Mouse (Mus musculus): ENCODE results near the gene Hdac11. TPM values are rescaled to one million over a fixed set of nuclear protein-coding genes. Genes with fewer than 3 reads are reported as not detected.

Gene Hdac11
- polyA plus RNA-seq, 1 experiment from 2014 or later: 16.2 TPM

GRCm38 (mm10) chr6:91156062-91156461 is 403 bp upstream of the Hdac11 start:
- Histone ChIP-seq H3K9me3 (replicated peaks; ENCODE audit: low read length) (no peaks in the 10 kb centered on the region), H3K36me3 (ENCODE audit: insufficient read depth, low read length) (no peaks in the 10 kb centered on the region), H3K4me1 (replicated peaks; ENCODE audit: insufficient read depth, low read length) (peaks cover 11% of the 10 kb centered on the region; the same call in 1 of the 2 replicates), H3K9ac (ENCODE audit: low read depth, low read length) (no peak overlapping the region), H3K4me3 (replicated peaks; ENCODE audit: low read depth, low read length) (no peak overlapping the region; the same call in 1 of the 2 replicates), H3K27me3 (ENCODE audit: insufficient read depth, low read length) (no peaks in the 10 kb centered on the region), H3K27ac (no peak overlapping the region), H3K4me2 (ENCODE audit: low read length) (peak overlapping the region; percentile 74; the same call in 1 of the 2 replicates)
- ATAC-seq (replicated peaks; ENCODE audit: low FRiP score, low read depth): no peak
- no peak for DNase-seq (ENCODE audit: low spot score)
- TF ChIP-seq CTCF (IDR thresholded peaks at IDR 0.05; ENCODE audit: low read depth): no peak
- WGBS: 19% methylated on average over 4 of the region's 4 CpGs

DNA sequence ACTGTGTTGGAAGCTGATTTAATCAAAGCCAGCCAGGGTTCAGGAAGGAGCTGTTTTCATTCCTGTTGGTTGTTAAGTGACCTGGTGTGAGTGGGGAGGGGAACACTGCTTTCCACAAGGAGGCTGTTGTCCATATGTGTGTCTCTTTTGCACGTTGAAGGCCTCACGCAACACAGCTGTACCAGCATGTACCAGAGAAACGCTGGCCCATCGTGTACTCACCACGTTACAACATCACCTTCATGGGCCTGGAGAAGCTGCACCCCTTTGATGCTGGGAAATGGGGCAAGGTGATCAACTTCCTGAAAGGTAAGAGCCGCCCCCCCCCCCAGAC is 739 bp downstream of the Hdac11 start:
- ATAC-seq (replicated peaks; ENCODE audit: low FRiP score, low read depth) (no peak), DNase-seq (ENCODE audit: low spot score) (no peak)
- Histone ChIP-seq H3K4me2 (ENCODE audit: low read length) (peak overlapping the region; percentile 74), H3K4me1 (replicated peaks; ENCODE audit: insufficient read depth, low read length) (peaks cover 11% of the 10 kb centered on the region; the same call in 1 of the 2 replicates), H3K9me3 (replicated peaks; ENCODE audit: low read length) (no peaks in the 10 kb centered on the region), H3K27ac (peak overlapping the region; percentile 87), H3K4me3 (replicated peaks; ENCODE audit: low read depth, low read length) (peak overlapping the region; percentile 52), H3K27me3 (ENCODE audit: insufficient read depth, low read length) (no peaks in the 10 kb centered on the region), H3K36me3 (ENCODE audit: insufficient read depth, low read length) (no peaks in the 10 kb centered on the region), H3K9ac (ENCODE audit: low read depth, low read length) (peak overlapping the region; percentile 68)
- no peak for TF ChIP-seq CTCF (IDR thresholded peaks at IDR 0.05; ENCODE audit: low read depth)
- WGBS: 34% methylated on average over 6 of the region's 6 CpGs

GRCm38 (mm10) chr6:91159047-91159446 is 2.6 kb downstream of the Hdac11 start:
- no peak overlapping the region for H3K27ac ChIP-seq
- H3K4me3 ChIP-seq (replicated peaks; ENCODE audit: low read depth, low read length): no peak overlapping the region
- no peaks in the 10 kb centered on the region for H3K36me3 ChIP-seq (ENCODE audit: insufficient read depth, low read length)
- 67% methylated on average over 9 of the region's 9 CpGs for WGBS
- H3K4me1 ChIP-seq (replicated peaks; ENCODE audit: insufficient read depth, low read length): peaks cover 11% of the 10 kb centered on the region; the same call in 1 of the 2 replicates
- H3K9me3 ChIP-seq (replicated peaks; ENCODE audit: low read length): no peaks in the 10 kb centered on the region
- no peak for ATAC-seq (replicated peaks; ENCODE audit: low FRiP score, low read depth)
- H3K9ac ChIP-seq (ENCODE audit: low read depth, low read length): peak overlapping the region; percentile 31; the same call in 1 of the 2 replicates
- H3K4me2 ChIP-seq (ENCODE audit: low read length): peak overlapping the region; percentile 21; the same call in 1 of the 2 replicates
- no peak for TF ChIP-seq CTCF (IDR thresholded peaks at IDR 0.05; ENCODE audit: low read depth)
- H3K27me3 ChIP-seq (ENCODE audit: insufficient read depth, low read length): no peaks in the 10 kb centered on the region
- DNase-seq (ENCODE audit: low spot score): no peak

GRCm38 (mm10) chr6:91160399-91160798 is 3.9 kb downstream of the Hdac11 start:
- H3K36me3 ChIP-seq (ENCODE audit: insufficient read depth, low read length): no peaks in the 10 kb centered on the region

GRCm38 (mm10) chr6:91160976-91161375 is 4.5 kb downstream of the Hdac11 start:
- DNase-seq (ENCODE audit: low spot score): no peak
- no peak for ATAC-seq (replicated peaks; ENCODE audit: low FRiP score, low read depth)
- no peaks in the 10 kb centered on the region for H3K27me3 ChIP-seq (ENCODE audit: insufficient read depth, low read length)
- WGBS: 48% methylated on average over 2 of the region's 2 CpGs
- no peaks in the 10 kb centered on the region for H3K9me3 ChIP-seq (replicated peaks; ENCODE audit: low read length)
- no peaks in the 10 kb centered on the region for H3K36me3 ChIP-seq (ENCODE audit: insufficient read depth, low read length)
- H3K4me1 ChIP-seq (replicated peaks; ENCODE audit: insufficient read depth, low read length): peaks cover 11% of the 10 kb centered on the region; the same call in 1 of the 2 replicates
- TF ChIP-seq CTCF (IDR thresholded peaks at IDR 0.05; ENCODE audit: low read depth): no peak
- no peak overlapping the region for H3K4me3 ChIP-seq (replicated peaks; ENCODE audit: low read depth, low read length)
- no peak overlapping the region for H3K27ac ChIP-seq
- no peak overlapping the region for H3K4me2 ChIP-seq (ENCODE audit: low read length)
- no peak overlapping the region for H3K9ac ChIP-seq (ENCODE audit: low read depth, low read length)

More at GRCm38 (mm10) chr6:91160399-91160798, 3.9 kb downstream of the Hdac11 start:
- 22% methylated on average over 3 of the region's 3 CpGs for WGBS
- Histone ChIP-seq H3K4me3 (replicated peaks; ENCODE audit: low read depth, low read length) (no peak overlapping the region), H3K4me1 (replicated peaks; ENCODE audit: insufficient read depth, low read length) (peaks cover 11% of the 10 kb centered on the region; the same call in 1 of the 2 replicates), H3K9ac (ENCODE audit: low read depth, low read length) (no peak overlapping the region), H3K9me3 (replicated peaks; ENCODE audit: low read length) (no peaks in the 10 kb centered on the region), H3K27ac (peak overlapping the region; percentile 19), H3K4me2 (ENCODE audit: low read length) (no peak overlapping the region), H3K27me3 (ENCODE audit: insufficient read depth, low read length) (no peaks in the 10 kb centered on the region)
- TF ChIP-seq CTCF (IDR thresholded peaks at IDR 0.05; ENCODE audit: low read depth): no peak
- no peak for ATAC-seq (replicated peaks; ENCODE audit: low FRiP score, low read depth)
- DNase-seq (ENCODE audit: low spot score): peak; percentile 19

GRCm38 (mm10) chr6:91161506-91162235 is 5.2 kb downstream of the Hdac11 start:
- TF ChIP-seq CTCF (IDR thresholded peaks at IDR 0.05; ENCODE audit: low read depth): no peak
- Histone ChIP-seq H3K4me1 (replicated peaks; ENCODE audit: insufficient read depth, low read length) (peaks cover 11% of the 10 kb centered on the region; the same call in 1 of the 2 replicates), H3K4me3 (replicated peaks; ENCODE audit: low read depth, low read length) (no peak overlapping the region), H3K9ac (ENCODE audit: low read depth, low read length) (no peak overlapping the region), H3K27ac (no peak overlapping the region), H3K36me3 (ENCODE audit: insufficient read depth, low read length) (no peaks in the 10 kb centered on the region; the same call in 1 of the 2 replicates), H3K27me3 (ENCODE audit: insufficient read depth, low read length) (no peaks in the 10 kb centered on the region), H3K9me3 (replicated peaks; ENCODE audit: low read length) (no peaks in the 10 kb centered on the region), H3K4me2 (ENCODE audit: low read length) (no peak overlapping the region)
- 67% methylated on average over 6 of the region's 6 CpGs for WGBS
- DNase-seq (ENCODE audit: low spot score) (no peak), ATAC-seq (replicated peaks; ENCODE audit: low FRiP score, low read depth) (no peak)
